Mouse (Mus musculus) heart, postnatal 0 days (tissue): ENCODE measurements at regions not wholly inside any gene's neighbourhood (a gene's known extent, or its start where the extent isn't known, plus 50 kb on each side); places are given as distances from the start of the nearest gene placed in this dataset.

Source experiments
- ATAC-seq: fragments of 200-750 bp; cut with Nextera tagmentation; 2 replicates; pipeline ENCODE4 v1.8.0; 2017; ENCODE audit warnings: low read depth, moderate number of reproducible peaks, moderate library complexity; ENCODE audit not compliant: insufficient read depth
- DNase-seq: peaks from one replicate; pipeline ENCODE4 v3.0.0-alpha.2; 2016; ENCODE audit warnings: low spot score
- H3K27ac ChIP-seq: fragments of 300-500 bp; sonication (generic); 2 replicates; pipeline ENCODE4 v1.5.1; 2014; ENCODE audit warnings: low read depth, mild to moderate bottlenecking
- H3K27me3 ChIP-seq: fragments of 300-500 bp; sonication (generic); 2 replicates; pipeline ENCODE4 v1.6.1; 2014; ENCODE audit warnings: low read length, mixed read lengths; ENCODE audit not compliant: control insufficient read depth, insufficient read depth
- H3K36me3 ChIP-seq: fragments of 300-500 bp; sonication (generic); replicated peaks from 2 replicates; pipeline ENCODE4 v1.6.1; 2014; ENCODE audit warnings: low read length, mixed read lengths; ENCODE audit not compliant: control insufficient read depth, insufficient read depth
- H3K4me1 ChIP-seq: fragments of 300-500 bp; sonication (generic); 2 replicates; pipeline ENCODE4 v1.6.1; 2014; ENCODE audit warnings: antibody characterized with exemption; ENCODE audit not compliant: control insufficient read depth, insufficient read depth
- H3K4me2 ChIP-seq: fragments of 300-500 bp; sonication (generic); 2 replicates; pipeline ENCODE4 v1.6.1; 2014; ENCODE audit warnings: low read depth, mild to moderate bottlenecking, low read length, moderate library complexity
- H3K4me3 ChIP-seq: fragments of 300-500 bp; sonication (generic); 2 replicates; pipeline ENCODE4 v1.5.1; 2014; ENCODE audit warnings: low read depth, low read length
- H3K9ac ChIP-seq: fragments of 300-500 bp; sonication (generic); replicated peaks from 2 replicates; pipeline ENCODE4 v1.6.1; 2014; ENCODE audit warnings: low read depth, low read length, mixed read lengths
- H3K9me3 ChIP-seq: fragments of 300-500 bp; sonication (generic); replicated peaks from 2 replicates; pipeline ENCODE4 v1.6.1; 2016; ENCODE audit warnings: low read length; ENCODE audit not compliant: control insufficient read depth
- CTCF ChIP-seq: IDR thresholded peaks from 2 replicates; pipeline ENCODE4 v1.5.1; 2016; ENCODE audit warnings: antibody characterized with exemption, control low read depth, low read depth
- EP300 ChIP-seq: IDR thresholded peaks from 2 replicates; pipeline ENCODE4 v1.6.1; 2016; ENCODE audit warnings: antibody characterized with exemption, low read depth
- WGBS: fragments of 180-500 bp; shearing (Covaris S2); extraction: QIAGEN DNeasy Blood & Tissue Kit; methylation state at CpG from one replicate; pipeline ENCODE4 v1.1.7; 2014; 5-methylcytosine and 5-hydroxymethylcytosine counted together

DNA sequence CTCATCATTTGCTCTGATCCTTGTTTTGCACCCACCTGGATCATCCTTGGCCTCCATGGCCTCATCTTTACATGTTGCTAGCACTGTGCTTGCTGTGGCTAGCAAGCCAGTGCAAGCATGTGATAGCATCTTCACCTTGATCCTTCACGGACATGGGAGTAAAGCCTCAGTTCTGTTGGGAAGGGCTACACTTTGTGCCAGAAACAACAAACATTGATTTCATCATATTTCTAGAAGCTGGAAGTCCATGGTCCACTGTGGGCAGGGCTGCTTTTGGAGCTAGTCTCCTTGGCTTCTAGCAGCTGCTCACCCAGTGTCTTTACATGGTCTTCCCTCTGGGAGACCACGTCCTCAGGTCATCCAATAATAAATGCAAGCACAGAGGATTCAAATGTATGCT, 587.1 kb downstream of the Rnf144a start:
- DNase-seq (no peak), ATAC-seq (no peak)
- Histone ChIP-seq H3K27me3 (no peaks in the 10 kb centered on the region), H3K4me1 (no peaks in the 10 kb centered on the region), H3K27ac (no peak overlapping the region), H3K4me3 (no peak overlapping the region), H3K4me2 (no peak overlapping the region), H3K9me3 (no peaks in the 10 kb centered on the region), H3K9ac (no peak overlapping the region), H3K36me3 (no peaks in the 10 kb centered on the region)
- 67% methylated on average over 2 of the region's 2 CpGs for WGBS
- no peak for TF ChIP-seq CTCF

DNA sequence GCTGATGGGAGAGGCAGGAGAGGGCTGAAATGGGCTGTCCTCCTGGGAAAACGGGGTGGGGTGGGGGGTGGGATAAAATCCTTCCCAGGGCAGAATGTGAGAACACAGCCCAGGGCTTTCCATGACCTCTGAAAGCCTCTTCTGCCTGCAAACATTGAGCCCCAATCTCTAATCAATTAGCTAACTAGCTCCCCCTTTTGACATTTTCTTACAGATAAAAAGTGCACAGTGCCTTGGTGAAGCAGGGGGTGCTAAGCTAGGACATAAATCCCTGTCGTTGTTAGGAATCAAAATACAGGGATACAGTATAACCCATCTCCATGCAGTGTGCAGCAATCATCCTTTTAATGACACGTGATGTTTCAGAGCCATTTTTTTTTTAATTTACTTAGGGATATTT, 588.1 kb downstream of the Rnf144a start:
- H3K36me3 ChIP-seq, result no peaks in the 10 kb centered on the region
- no peaks in the 10 kb centered on the region for H3K9me3 ChIP-seq
- no peaks in the 10 kb centered on the region for H3K4me1 ChIP-seq
- DNase-seq (no peak), ATAC-seq (no peak)
- H3K9ac ChIP-seq, result no peak overlapping the region
- H3K27ac ChIP-seq, result no peak overlapping the region
- 23% methylated on average over 3 of the region's 3 CpGs for WGBS
- H3K4me3 ChIP-seq, result no peak overlapping the region
- H3K27me3 ChIP-seq, result no peaks in the 10 kb centered on the region
- H3K4me2 ChIP-seq, result no peak overlapping the region
- TF ChIP-seq EP300, result no peak
- TF ChIP-seq CTCF, result no peak

DNA sequence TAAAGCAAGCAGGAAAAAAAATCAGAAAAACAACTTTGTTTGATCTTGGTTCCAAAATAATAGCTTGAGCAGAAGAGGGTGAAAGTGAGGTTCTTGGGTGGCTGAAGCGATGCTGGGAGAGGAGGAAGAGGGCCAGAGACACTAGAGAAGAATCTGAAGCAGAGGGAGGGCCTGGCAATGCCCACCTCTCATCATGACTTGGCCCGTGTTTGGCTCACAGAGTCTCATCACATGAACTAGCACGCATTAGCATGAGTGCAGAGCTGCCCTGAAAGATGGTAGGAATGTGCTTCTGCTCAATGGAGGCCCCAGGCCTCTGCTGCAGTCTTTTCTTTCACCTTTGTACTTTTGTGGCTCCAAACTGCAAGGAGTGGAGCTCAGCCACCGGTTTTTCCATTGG, 588.6 kb downstream of the Rnf144a start:
- Histone ChIP-seq H3K9ac (no peak overlapping the region), H3K36me3 (no peaks in the 10 kb centered on the region), H3K4me2 (no peak overlapping the region), H3K4me3 (no peak overlapping the region), H3K9me3 (no peaks in the 10 kb centered on the region), H3K27me3 (no peaks in the 10 kb centered on the region), H3K4me1 (no peaks in the 10 kb centered on the region), H3K27ac (no peak overlapping the region)
- no peak for ATAC-seq
- 54% methylated on average over 4 of the region's 4 CpGs for WGBS
- DNase-seq, result no peak
- TF ChIP-seq CTCF, result no peak
- no peak for TF ChIP-seq EP300

DNA sequence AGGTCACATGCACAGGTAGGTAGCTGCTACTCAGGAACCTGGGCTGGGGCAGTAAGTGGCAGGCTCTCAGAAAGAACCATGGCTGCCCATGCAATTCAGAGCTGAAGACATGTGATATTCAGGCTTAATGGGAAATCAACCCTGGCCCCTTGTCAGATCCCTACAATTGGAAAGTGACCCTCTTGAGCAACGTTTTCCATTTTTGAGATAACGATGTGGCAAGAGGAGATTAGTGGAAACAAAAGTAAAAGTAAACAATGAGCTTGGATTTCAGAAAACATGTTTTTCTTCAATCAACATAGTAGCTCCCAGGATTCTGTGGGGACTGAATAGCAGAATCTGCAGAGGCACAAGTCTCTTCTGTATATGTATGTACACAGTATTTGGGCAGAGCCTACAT, 598.8 kb downstream of the Rnf144a start:
- DNase-seq (no peak), ATAC-seq (no peak)
- no peak overlapping the region for H3K4me3 ChIP-seq
- no peak overlapping the region for H3K27ac ChIP-seq
- no peaks in the 10 kb centered on the region for H3K27me3 ChIP-seq
- TF ChIP-seq EP300 (no peak), CTCF (no peak)
- no peaks in the 10 kb centered on the region for H3K9me3 ChIP-seq
- H3K36me3 ChIP-seq, result no peaks in the 10 kb centered on the region
- no peak overlapping the region for H3K4me2 ChIP-seq
- WGBS, result 40% methylated on average over 2 of the region's 2 CpGs
- no peak overlapping the region for H3K9ac ChIP-seq
- no peaks in the 10 kb centered on the region for H3K4me1 ChIP-seq

DNA sequence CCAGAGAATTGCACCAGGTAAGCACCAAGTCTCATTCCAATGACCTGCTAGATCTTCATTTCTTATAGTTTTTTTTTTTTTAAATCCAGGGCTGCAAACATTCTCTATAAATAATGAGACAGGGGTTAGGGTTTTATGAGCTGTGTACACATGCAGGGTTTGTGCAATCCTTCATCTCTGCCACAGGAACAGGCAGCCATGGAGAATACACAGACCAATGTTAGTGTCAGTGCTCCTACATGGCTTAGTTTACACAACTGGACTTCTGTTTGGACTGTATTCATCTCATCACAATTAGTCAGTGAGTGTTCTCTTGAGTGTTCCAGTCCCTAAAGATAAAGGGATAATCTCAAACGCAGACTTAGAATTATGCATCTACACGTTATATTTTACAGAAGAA, 620.0 kb downstream of the Rnf144a start:
- no peaks in the 10 kb centered on the region for H3K36me3 ChIP-seq
- H3K4me2 ChIP-seq, result no peak overlapping the region
- no peaks in the 10 kb centered on the region for H3K4me1 ChIP-seq
- H3K9me3 ChIP-seq, result no peaks in the 10 kb centered on the region
- no peaks in the 10 kb centered on the region for H3K27me3 ChIP-seq
- H3K9ac ChIP-seq, result no peak overlapping the region
- DNase-seq (no peak), ATAC-seq (no peak)
- 57% methylated on average over 2 of the region's 2 CpGs for WGBS
- TF ChIP-seq EP300 (no peak), CTCF (no peak)
- no peak overlapping the region for H3K27ac ChIP-seq
- H3K4me3 ChIP-seq, result no peak overlapping the region

DNA sequence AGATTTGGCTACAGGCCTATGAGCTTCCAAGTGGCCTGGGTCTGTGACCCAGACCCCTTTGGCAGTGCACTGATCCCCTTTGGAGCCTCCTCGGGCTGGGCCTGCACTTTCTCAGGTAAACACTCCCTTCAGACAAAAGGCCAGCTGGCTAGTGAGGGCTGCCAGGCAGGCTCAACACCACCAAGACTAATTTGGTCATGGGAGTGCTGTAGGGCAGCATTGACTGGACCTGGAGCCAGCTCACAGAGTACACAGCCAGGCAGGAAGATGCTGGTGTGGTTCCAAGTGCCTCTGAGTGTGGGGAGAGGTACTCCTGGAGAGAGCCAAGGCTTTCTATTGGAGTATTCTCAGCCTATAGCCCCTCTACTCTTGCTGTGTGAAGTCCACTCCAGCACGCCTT, 620.5 kb downstream of the Rnf144a start:
- no peaks in the 10 kb centered on the region for H3K36me3 ChIP-seq
- H3K27me3 ChIP-seq, result no peaks in the 10 kb centered on the region
- no peak overlapping the region for H3K4me2 ChIP-seq
- no peak overlapping the region for H3K27ac ChIP-seq
- H3K9me3 ChIP-seq, result no peaks in the 10 kb centered on the region
- ATAC-seq (no peak), DNase-seq (no peak)
- WGBS, result 57% methylated on average over 2 of the region's 2 CpGs
- no peak overlapping the region for H3K9ac ChIP-seq
- no peak for TF ChIP-seq EP300
- no peak for TF ChIP-seq CTCF
- H3K4me1 ChIP-seq, result no peaks in the 10 kb centered on the region
- no peak overlapping the region for H3K4me3 ChIP-seq
